Mouse (Mus musculus) adrenal gland, postnatal 4 days (tissue): ENCODE data around the gene Tpst2. TPM values are rescaled to one million over a fixed set of nuclear protein-coding genes. Genes with fewer than 3 reads are reported as not detected.

Experiments
- total RNA-seq, 2 experiments: library from RNA; stranded (reverse); gene quantifications; 2 replicates each; pipeline ENCODE4 v1.2.3; 2021

Tpst2 gene
- total RNA-seq, 2 experiments from 2014 or later: 135 to 140 TPM

Other genes with a start within 250 kb of the Tpst2 start
- 1 to 10 TPM; 3.8 to 4.2 TPM for gene Cryba4, start 24.2 kb upstream of the Tpst2 start, total RNA-seq
- 1 to 10 TPM; 2.0 to 3.0 TPM for gene Crybb1, start 20.9 kb upstream of the Tpst2 start, total RNA-seq
- 10 to 100 TPM; 35.9 to 43.0 TPM for gene Tfip11, start 49.7 kb downstream of the Tpst2 start, total RNA-seq
- 10 to 100 TPM; 21.4 to 28.4 TPM for gene Srrd, start 66.3 kb downstream of the Tpst2 start, total RNA-seq
- gene Hps4, start 66.4 kb downstream of the Tpst2 start, total RNA-seq: 10 to 100 TPM; 32.8 to 37.2 TPM
- under 1 TPM in 1 of 2 experiments, not detected in 1; 0.23 TPM for gene Gm6583, start 79.3 kb downstream of the Tpst2 start, total RNA-seq
- gene Asphd2, start 118.2 kb downstream of the Tpst2 start, total RNA-seq: 1 to 10 TPM; 9.5 to 9.9 TPM
- gene Gm6588, start 172.7 kb downstream of the Tpst2 start, total RNA-seq: not detected